Mouse (Mus musculus) heart, adult 2 months (tissue): ENCODE results near the gene Rap1gap. TPM values are rescaled to one million over a fixed set of nuclear protein-coding genes. Genes with fewer than 3 reads are reported as not detected.

ENCODE experiments used
- DNase-seq, 2 experiments: peaks; one replicate each; pipeline ENCODE4 v3.0.0; 2021
- H3K27ac ChIP-seq: fragments of 200-600 bp; 2 replicates; pipeline ENCODE4 v1.8.1; 2022
- H3K27me3 ChIP-seq: fragments of 200-500 bp; 2 replicates; pipeline ENCODE4 v1.6.1; 2012; ENCODE audit warnings: mild to moderate bottlenecking, low read length, inconsistent platforms, mixed read lengths; ENCODE audit not compliant: control insufficient read depth, insufficient read depth
- H3K36me3 ChIP-seq: fragments of 200-500 bp; 2 replicates; pipeline ENCODE4 v1.6.1; 2012; ENCODE audit warnings: low read length, inconsistent platforms; ENCODE audit not compliant: control insufficient read depth, insufficient read depth
- H3K4me1 ChIP-seq: fragments of 200-500 bp; 2 replicates; pipeline ENCODE4 v1.6.1; 2011; ENCODE audit warnings: low read length; ENCODE audit not compliant: control insufficient read depth, insufficient read depth
- H3K4me3 ChIP-seq: fragments of 200-600 bp; 2 replicates; pipeline ENCODE4 v1.8.1; 2022
- H3K79me2 ChIP-seq: fragments of 200-500 bp; replicated peaks from 2 replicates; pipeline ENCODE4 v1.6.1; 2012; ENCODE audit warnings: mild to moderate bottlenecking, inconsistent platforms, low read length, moderate library complexity, mixed read lengths; ENCODE audit not compliant: control insufficient read depth, insufficient read depth
- H3K9ac ChIP-seq: fragments of 200-500 bp; 2 replicates; pipeline ENCODE4 v1.6.1; 2012; ENCODE audit warnings: low read depth, mild to moderate bottlenecking, control low read depth, inconsistent platforms, low read length, mixed read lengths
- CTCF ChIP-seq: fragments of 200-600 bp; IDR thresholded peaks from 2 replicates; pipeline ENCODE4 v1.8.1; 2022; ENCODE audit warnings: antibody characterized with exemption, mild to moderate bottlenecking, moderate library complexity
- EP300 ChIP-seq: fragments of 200-500 bp; IDR thresholded peaks from 2 replicates; pipeline ENCODE4 v1.6.1; 2011; ENCODE audit warnings: low read depth, low read length, control low read depth; ENCODE audit not compliant: insufficient read depth
- POLR2A ChIP-seq: fragments of 200-500 bp; IDR thresholded peaks from 2 replicates; pipeline ENCODE4 v1.6.1; 2011; ENCODE audit warnings: mild to moderate bottlenecking, low read depth, low read length, control low read depth; ENCODE audit not compliant: insufficient read depth
- WGBS: fragments of 180-500 bp; shearing (Covaris S2); methylation state at CpG from one replicate; pipeline ENCODE4 v1.1.7; 2018; 5-methylcytosine and 5-hydroxymethylcytosine counted together
- intact Hi-C: fragments of 180-260 bp; cut with DNase I; formaldehyde crosslinking; loops from one replicate; pipeline ENCODE4 v1.15.1; 2025
- polyA plus RNA-seq: library from polyadenylated mRNA; depleted of rRNA; stranded (reverse); fragments of >200 nt; gene quantifications from 2 replicates; pipeline ENCODE4 v1.2.3, GENCODE M21; 2012
- total RNA-seq, 2 experiments: library from RNA; stranded (reverse); gene quantifications; 2 replicates each; pipeline ENCODE4 v1.2.3; 2021

Gene Rap1gap
- total and polyA plus RNA-seq, 3 experiments: 14.7 to 35.9 (median 15.6) TPM

- Histone ChIP-seq H3K4me3 (no peak overlapping the region), H3K27me3 (peaks cover 2% of the 10 kb centered on the region; the same call in 1 of the 2 replicates), H3K36me3 (no peaks in the 10 kb centered on the region), H3K9ac (no peak overlapping the region), H3K4me1 (no peaks in the 10 kb centered on the region; the same call in 1 of the 2 replicates), H3K79me2 (no peaks in the 10 kb centered on the region), H3K27ac (no peak overlapping the region)
- no peak for DNase-seq
- intact Hi-C loops: no loop called here
- WGBS: 40% methylated on average over 24 of the region's 24 CpGs
- TF ChIP-seq CTCF (no peak), POLR2A (no peak), EP300 (no peak)
Observed at GRCm38 (mm10) chr4:137729155-137729855, 64.8 kb downstream of the Rap1gap start.

GRCm38 (mm10) chr4:137730134-137730533 is 65.6 kb downstream of the Rap1gap start:
- peak; percentile 84 to 89 for DNase-seq
- H3K9ac ChIP-seq: no peak overlapping the region
- H3K4me3 ChIP-seq: no peak overlapping the region
- no peak overlapping the region for H3K27ac ChIP-seq
- no peaks in the 10 kb centered on the region for H3K79me2 ChIP-seq
- TF ChIP-seq EP300: peak; percentile 98
- TF ChIP-seq POLR2A: no peak
- TF ChIP-seq CTCF: peak; percentile 91
- 17% methylated on average over 3 of the region's 3 CpGs for WGBS
- peaks cover 2% of the 10 kb centered on the region; the same call in 1 of the 2 replicates for H3K27me3 ChIP-seq
- intact Hi-C loops: loop anchor here (1.0 to 2.0 kb wide), 3 partner anchors 66 to 223 kb away; partner anchors contain the start of gene Alpl
- no peaks in the 10 kb centered on the region for H3K36me3 ChIP-seq
- H3K4me1 ChIP-seq: no peaks in the 10 kb centered on the region; the same call in 1 of the 2 replicates

- no peak for DNase-seq
- Histone ChIP-seq H3K36me3 (no peaks in the 10 kb centered on the region), H3K4me1 (no peaks in the 10 kb centered on the region; the same call in 1 of the 2 replicates), H3K79me2 (no peaks in the 10 kb centered on the region), H3K27me3 (peaks cover 2% of the 10 kb centered on the region; the same call in 1 of the 2 replicates), H3K9ac (no peak overlapping the region), H3K4me3 (no peak overlapping the region), H3K27ac (no peak overlapping the region)
- TF ChIP-seq CTCF: no peak
- TF ChIP-seq EP300: no peak
- no peak for TF ChIP-seq POLR2A
- 65% methylated on average over 8 of the region's 8 CpGs for WGBS
- intact Hi-C loops: loop anchor here (1.0 to 2.0 kb wide), 3 partner anchors 66 to 222 kb away; partner anchors contain the start of gene Alpl
Observed at GRCm38 (mm10) chr4:137730757-137731156, 66.2 kb downstream of the Rap1gap start.

GRCm38 (mm10) chr4:137731891-137732290 is 67.4 kb downstream of the Rap1gap start:
- H3K9ac ChIP-seq: no peak overlapping the region
- 74% methylated on average over 10 of the region's 10 CpGs for WGBS
- DNase-seq: no peak
- no peaks in the 10 kb centered on the region for H3K36me3 ChIP-seq
- TF ChIP-seq POLR2A (no peak), EP300 (no peak), CTCF (no peak)
- peaks cover 2% of the 10 kb centered on the region; the same call in 1 of the 2 replicates for H3K27me3 ChIP-seq
- H3K4me1 ChIP-seq: no peaks in the 10 kb centered on the region; the same call in 1 of the 2 replicates
- no peaks in the 10 kb centered on the region for H3K79me2 ChIP-seq
- no peak overlapping the region for H3K4me3 ChIP-seq
- intact Hi-C loops: loop anchor here (2.0 kb wide), 1 partner anchor 221 kb away; no protein-coding TSS in a partner anchor
- no peak overlapping the region for H3K27ac ChIP-seq

GRCm38 (mm10) chr4:137732361-137732760 is 67.8 kb downstream of the Rap1gap start:
- Histone ChIP-seq H3K79me2 (no peaks in the 10 kb centered on the region), H3K4me3 (no peak overlapping the region), H3K27ac (no peak overlapping the region), H3K4me1 (no peaks in the 10 kb centered on the region; the same call in 1 of the 2 replicates), H3K27me3 (peaks cover 2% of the 10 kb centered on the region; the same call in 1 of the 2 replicates), H3K36me3 (no peaks in the 10 kb centered on the region), H3K9ac (no peak overlapping the region)
- TF ChIP-seq EP300 (no peak), CTCF (no peak), POLR2A (no peak)
- 81% methylated on average over 3 of the region's 3 CpGs for WGBS
- intact Hi-C loops: no loop called here
- DNase-seq: no peak

- Histone ChIP-seq H3K27me3 (peaks cover 2% of the 10 kb centered on the region; the same call in 1 of the 2 replicates), H3K9ac (no peak overlapping the region), H3K79me2 (no peaks in the 10 kb centered on the region), H3K36me3 (no peaks in the 10 kb centered on the region), H3K4me1 (no peaks in the 10 kb centered on the region; the same call in 1 of the 2 replicates), H3K27ac (no peak overlapping the region), H3K4me3 (no peak overlapping the region)
- intact Hi-C loops: no loop called here
- TF ChIP-seq EP300: no peak
- no peak for TF ChIP-seq POLR2A
- no peak for TF ChIP-seq CTCF
- no peak for DNase-seq
- 87% methylated on average over 3 of the region's 3 CpGs for WGBS
Observed at GRCm38 (mm10) chr4:137732962-137733361, 68.4 kb downstream of the Rap1gap start.
